Mouse (Mus musculus): ENCODE results near the gene Gm527. TPM values are rescaled to one million over a fixed set of nuclear protein-coding genes. Genes with fewer than 3 reads are reported as not detected.

Gene Gm527
- polyA plus RNA-seq, 1 experiment from 2014 or later = 0.14 TPM

GRCm38 (mm10) chr12:64965124-64966026 is 47.7 kb downstream of the Gm527 start, which contains the start of the genes Klhl28 and Togaram1:
Gene Klhl28, minus strand, starts transcription at chr12:64965534.
Gene Togaram1, plus strand, starts transcription at chr12:64965804.
- Histone ChIP-seq H3K27ac (ENCODE audit: low read length) (peak within 1 kb of the TSS; percentile 71), H3K4me3 (ENCODE audit: low read depth, low read length) (peak within 1 kb of the TSS; percentile 96), H3K4me2 (ENCODE audit: low read depth, low read length) (peak within 1 kb of the TSS; percentile 91), H3K27me3 (ENCODE audit: control insufficient read depth, insufficient read depth, low read depth, low read length) (no peaks in the 10 kb centered on the region), H3K36me3 (ENCODE audit: control insufficient read depth, insufficient read depth) (no peaks in the 10 kb centered on the region), H3K9me3 (replicated peaks; ENCODE audit: control insufficient read depth, low read length) (no peaks in the 10 kb centered on the region), H3K4me1 (ENCODE audit: control insufficient read depth, low read depth, low read length) (peaks cover 17% of the 10 kb centered on the region), H3K9ac (ENCODE audit: low read depth, low read length) (peak within 1 kb of the TSS; percentile 91)
- WGBS (ENCODE audit: insufficient replicate concordance) = under 1% methylated on average over 45 of the region's 45 CpGs
- peak; percentile 99 for ATAC-seq (ENCODE audit: low read depth)

- H3K27me3 ChIP-seq (ENCODE audit: control insufficient read depth, insufficient read depth, low read depth, low read length) = no peaks in the 10 kb centered on the region
- under 1% methylated on average over 44 of the region's 44 CpGs for WGBS (ENCODE audit: insufficient replicate concordance)
- peaks cover 17% of the 10 kb centered on the region for H3K4me1 ChIP-seq (ENCODE audit: control insufficient read depth, low read depth, low read length)
- ATAC-seq (ENCODE audit: low read depth) = peak; percentile 1
- no peaks in the 10 kb centered on the region for H3K9me3 ChIP-seq (replicated peaks; ENCODE audit: control insufficient read depth, low read length)
- H3K4me3 ChIP-seq (ENCODE audit: low read depth, low read length) = peak overlapping the region; percentile 96
- H3K9ac ChIP-seq (ENCODE audit: low read depth, low read length) = peak overlapping the region; percentile 91
- peak overlapping the region; percentile 69 for H3K27ac ChIP-seq (ENCODE audit: low read length)
- no peaks in the 10 kb centered on the region for H3K36me3 ChIP-seq (ENCODE audit: control insufficient read depth, insufficient read depth)
- H3K4me2 ChIP-seq (ENCODE audit: low read depth, low read length) = peak overlapping the region; percentile 91
These were observed 48.5 kb downstream of the Gm527 start for GRCm38 (mm10) chr12:64966101-64966631.

GRCm38 (mm10) chr12:64966652-64967435 is 49.1 kb downstream of the Gm527 start:
- no peaks in the 10 kb centered on the region for H3K36me3 ChIP-seq (ENCODE audit: control insufficient read depth, insufficient read depth)
- H3K9me3 ChIP-seq (replicated peaks; ENCODE audit: control insufficient read depth, low read length) = no peaks in the 10 kb centered on the region
- no peak for ATAC-seq (ENCODE audit: low read depth)
- peak overlapping the region; percentile 69 for H3K27ac ChIP-seq (ENCODE audit: low read length)
- H3K9ac ChIP-seq (ENCODE audit: low read depth, low read length) = peak overlapping the region; percentile 91
- H3K4me2 ChIP-seq (ENCODE audit: low read depth, low read length) = peak overlapping the region; percentile 91
- H3K27me3 ChIP-seq (ENCODE audit: control insufficient read depth, insufficient read depth, low read depth, low read length) = no peaks in the 10 kb centered on the region
- H3K4me3 ChIP-seq (ENCODE audit: low read depth, low read length) = peak overlapping the region; percentile 96
- peaks cover 17% of the 10 kb centered on the region for H3K4me1 ChIP-seq (ENCODE audit: control insufficient read depth, low read depth, low read length)
- 2% methylated on average over 19 of the region's 19 CpGs for WGBS (ENCODE audit: insufficient replicate concordance)

- Histone ChIP-seq H3K4me2 (ENCODE audit: low read depth, low read length) (peak overlapping the region; percentile 91), H3K36me3 (ENCODE audit: control insufficient read depth, insufficient read depth) (no peaks in the 10 kb centered on the region), H3K9ac (ENCODE audit: low read depth, low read length) (peak overlapping the region; percentile 91), H3K4me3 (ENCODE audit: low read depth, low read length) (peak overlapping the region; percentile 96), H3K27ac (ENCODE audit: low read length) (peak overlapping the region; percentile 69; the same call in 1 of the 2 replicates), H3K4me1 (ENCODE audit: control insufficient read depth, low read depth, low read length) (peaks cover 20% of the 10 kb centered on the region), H3K9me3 (replicated peaks; ENCODE audit: control insufficient read depth, low read length) (no peaks in the 10 kb centered on the region), H3K27me3 (ENCODE audit: control insufficient read depth, insufficient read depth, low read depth, low read length) (no peaks in the 10 kb centered on the region)
- no peak for ATAC-seq (ENCODE audit: low read depth)
- WGBS (ENCODE audit: insufficient replicate concordance) = 1% methylated on average over 9 of the region's 9 CpGs
These were observed 49.8 kb downstream of the Gm527 start for GRCm38 (mm10) chr12:64967470-64967869.

GRCm38 (mm10) chr12:64968067-64968466 is 50.4 kb downstream of the Gm527 start:
- no peaks in the 10 kb centered on the region for H3K27me3 ChIP-seq (ENCODE audit: control insufficient read depth, insufficient read depth, low read depth, low read length)
- peak overlapping the region; percentile 24; the same call in 1 of the 2 replicates for H3K27ac ChIP-seq (ENCODE audit: low read length)
- ATAC-seq (ENCODE audit: low read depth) = no peak
- H3K36me3 ChIP-seq (ENCODE audit: control insufficient read depth, insufficient read depth) = no peaks in the 10 kb centered on the region
- peak overlapping the region; percentile 91 for H3K9ac ChIP-seq (ENCODE audit: low read depth, low read length)
- H3K4me3 ChIP-seq (ENCODE audit: low read depth, low read length) = peak overlapping the region; percentile 96
- no peaks in the 10 kb centered on the region for H3K9me3 ChIP-seq (replicated peaks; ENCODE audit: control insufficient read depth, low read length)
- peaks cover 20% of the 10 kb centered on the region for H3K4me1 ChIP-seq (ENCODE audit: control insufficient read depth, low read depth, low read length)
- peak overlapping the region; percentile 91 for H3K4me2 ChIP-seq (ENCODE audit: low read depth, low read length)
- 1% methylated on average over 2 of the region's 2 CpGs for WGBS (ENCODE audit: insufficient replicate concordance)

- Histone ChIP-seq H3K27me3 (ENCODE audit: control insufficient read depth, insufficient read depth, low read depth, low read length) (no peaks in the 10 kb centered on the region), H3K9ac (ENCODE audit: low read depth, low read length) (no peak overlapping the region), H3K4me2 (ENCODE audit: low read depth, low read length) (no peak overlapping the region), H3K9me3 (replicated peaks; ENCODE audit: control insufficient read depth, low read length) (no peaks in the 10 kb centered on the region), H3K4me3 (ENCODE audit: low read depth, low read length) (no peak overlapping the region), H3K27ac (ENCODE audit: low read length) (no peak overlapping the region), H3K36me3 (ENCODE audit: control insufficient read depth, insufficient read depth) (no peaks in the 10 kb centered on the region), H3K4me1 (ENCODE audit: control insufficient read depth, low read depth, low read length) (peaks cover 15% of the 10 kb centered on the region)
- ATAC-seq (ENCODE audit: low read depth) = no peak
These were observed 53.7 kb downstream of the Gm527 start for GRCm38 (mm10) chr12:64971399-64971798.

- Histone ChIP-seq H3K9ac (ENCODE audit: low read depth, low read length) (no peak overlapping the region), H3K4me2 (ENCODE audit: low read depth, low read length) (no peak overlapping the region), H3K9me3 (replicated peaks; ENCODE audit: control insufficient read depth, low read length) (no peaks in the 10 kb centered on the region), H3K27me3 (ENCODE audit: control insufficient read depth, insufficient read depth, low read depth, low read length) (no peaks in the 10 kb centered on the region), H3K4me3 (ENCODE audit: low read depth, low read length) (no peak overlapping the region), H3K4me1 (ENCODE audit: control insufficient read depth, low read depth, low read length) (peaks cover 8% of the 10 kb centered on the region), H3K27ac (ENCODE audit: low read length) (no peak overlapping the region), H3K36me3 (ENCODE audit: control insufficient read depth, insufficient read depth) (no peaks in the 10 kb centered on the region)
- ATAC-seq (ENCODE audit: low read depth) = no peak
- 42% methylated on average over 6 of the region's 6 CpGs for WGBS (ENCODE audit: insufficient replicate concordance)
These were observed 54.4 kb downstream of the Gm527 start for GRCm38 (mm10) chr12:64972063-64972462.
